Mouse (Mus musculus): ENCODE data around the gene Exoc6b. TPM values are rescaled to one million over a fixed set of nuclear protein-coding genes. Genes with fewer than 3 reads are reported as not detected.
"Not testable (repeated sequence)": the region's sequence is repeated elsewhere in the genome, so short reads cannot be mapped to it uniquely, and the experiment has no call there.

The Exoc6b gene
- total RNA-seq, 1 experiment from 2014 or later = 17.5 TPM

- no peak for ATAC-seq (replicated peaks in 1 of 2; ENCODE audit: insufficient read depth in 1 of 2, low FRiP score in 2 of 2, low TSS enrichment in 1 of 2, low read depth in 1 of 2, poor library complexity in 2 of 2, severe bottlenecking in 2 of 2)
Observed at GRCm38 (mm10) chr6:84630276-84630675, 439.0 kb downstream of the Exoc6b start.

DNA sequence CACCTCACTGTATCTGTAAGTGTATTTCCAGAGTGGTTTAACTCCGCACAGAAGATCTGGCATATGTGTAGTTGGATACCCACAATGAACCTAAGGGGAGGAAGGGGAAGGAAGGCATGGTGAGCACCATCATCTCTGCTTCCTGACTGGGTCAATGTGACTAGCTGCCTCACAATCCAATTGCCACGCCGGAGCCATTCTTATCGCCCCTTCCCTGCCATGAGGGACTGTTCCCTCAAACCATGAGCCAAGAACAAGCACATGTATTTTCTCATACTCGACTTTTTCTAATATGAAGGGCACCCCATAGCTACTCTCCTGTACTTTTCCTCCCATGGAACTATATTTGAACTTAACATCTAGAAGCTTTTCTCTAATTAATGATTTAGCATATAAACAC lies 440.5 kb downstream of the Exoc6b start:
- ATAC-seq (replicated peaks in 1 of 2; ENCODE audit: insufficient read depth in 1 of 2, low FRiP score in 2 of 2, low TSS enrichment in 1 of 2, low read depth in 1 of 2, poor library complexity in 2 of 2, severe bottlenecking in 2 of 2) = no peak

GRCm38 (mm10) chr6:84626398-84626797 lies 442.9 kb downstream of the Exoc6b start:
- ATAC-seq (replicated peaks in 1 of 2; ENCODE audit: insufficient read depth in 1 of 2, low FRiP score in 2 of 2, low TSS enrichment in 1 of 2, low read depth in 1 of 2, poor library complexity in 2 of 2, severe bottlenecking in 2 of 2) = no peak

- ATAC-seq (replicated peaks in 1 of 2; ENCODE audit: insufficient read depth in 1 of 2, low FRiP score in 2 of 2, low TSS enrichment in 1 of 2, low read depth in 1 of 2, poor library complexity in 2 of 2, severe bottlenecking in 2 of 2) = no peak
Observed at GRCm38 (mm10) chr6:84619166-84619565, 450.1 kb downstream of the Exoc6b start.

- ATAC-seq (replicated peaks in 1 of 2; ENCODE audit: insufficient read depth in 1 of 2, low FRiP score in 2 of 2, low TSS enrichment in 1 of 2, low read depth in 1 of 2, poor library complexity in 2 of 2, severe bottlenecking in 2 of 2) = no peak
Observed at GRCm38 (mm10) chr6:84617051-84617450, 452.3 kb downstream of the Exoc6b start.

DNA sequence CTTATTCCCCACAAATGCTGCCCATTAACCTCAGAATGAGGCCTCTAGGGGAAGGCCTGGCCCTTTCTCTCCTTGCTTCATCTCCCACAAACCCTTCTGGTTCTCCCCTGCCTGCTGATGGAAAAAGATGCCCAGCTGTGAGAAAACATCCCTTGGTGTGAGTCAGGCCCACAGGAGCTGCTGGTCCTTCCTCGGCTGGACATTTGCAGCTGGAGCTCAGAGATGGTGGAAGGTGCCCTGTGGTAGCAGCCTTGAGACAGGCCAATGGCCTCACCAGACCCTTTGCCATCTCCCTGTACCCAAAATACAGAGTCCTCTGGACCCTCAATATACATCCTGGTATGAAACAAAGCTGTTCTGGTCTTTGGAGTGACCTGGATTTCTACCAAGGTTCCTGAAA lies 452.7 kb downstream of the Exoc6b start:
- no peak for ATAC-seq (replicated peaks in 1 of 2; ENCODE audit: insufficient read depth in 1 of 2, low FRiP score in 2 of 2, low TSS enrichment in 1 of 2, low read depth in 1 of 2, poor library complexity in 2 of 2, severe bottlenecking in 2 of 2)

DNA sequence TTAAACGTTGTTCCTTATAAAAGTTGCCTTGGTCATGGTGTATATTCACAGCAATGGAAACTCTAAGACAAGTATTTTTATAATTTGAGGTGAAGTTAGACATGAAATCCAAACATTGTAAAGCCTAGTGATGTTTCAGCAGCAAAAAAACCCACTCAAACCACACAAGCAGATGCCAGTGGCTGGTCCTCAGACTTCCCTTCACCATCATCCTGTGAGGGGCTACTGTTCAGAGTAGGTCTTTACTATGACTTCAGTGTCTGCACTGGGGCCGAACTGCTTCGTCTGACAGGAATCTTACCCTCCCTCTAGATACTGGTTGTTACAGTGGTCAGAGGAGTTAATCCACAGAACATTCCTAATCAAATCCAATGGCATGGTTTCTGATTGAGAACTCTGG lies 455.8 kb downstream of the Exoc6b start:
- ATAC-seq (replicated peaks in 1 of 2; ENCODE audit: insufficient read depth in 1 of 2, low FRiP score in 2 of 2, low TSS enrichment in 1 of 2, low read depth in 1 of 2, poor library complexity in 2 of 2, severe bottlenecking in 2 of 2) = no peak

- no peak for ATAC-seq (replicated peaks in 1 of 2; ENCODE audit: insufficient read depth in 1 of 2, low FRiP score in 2 of 2, low TSS enrichment in 1 of 2, low read depth in 1 of 2, poor library complexity in 2 of 2, severe bottlenecking in 2 of 2)
Observed at GRCm38 (mm10) chr6:84601136-84601889, 468.0 kb downstream of the Exoc6b start.

DNA sequence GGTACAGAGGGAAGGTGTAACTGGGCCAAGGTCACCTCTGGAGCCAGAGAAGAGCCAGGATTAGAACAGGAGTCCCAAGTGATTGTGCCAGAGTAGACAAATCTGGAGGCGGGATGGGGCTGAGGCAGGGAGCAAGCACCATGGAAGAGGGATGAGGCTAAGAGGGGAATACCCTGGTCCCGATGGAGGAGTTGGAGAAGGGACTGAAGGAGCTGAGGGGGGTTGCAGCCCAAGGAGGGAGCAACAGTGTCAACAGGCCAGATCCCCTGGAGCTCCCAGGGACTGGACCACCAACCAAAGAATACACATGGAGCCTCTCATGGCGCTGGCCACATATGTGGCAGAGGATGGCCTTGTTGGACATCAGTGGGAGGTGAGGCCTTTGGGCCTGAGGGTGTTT lies 470.0 kb downstream of the Exoc6b start:
- not testable (repeated sequence) for ATAC-seq (replicated peaks in 1 of 2; ENCODE audit: insufficient read depth in 1 of 2, low FRiP score in 2 of 2, low TSS enrichment in 1 of 2, low read depth in 1 of 2, poor library complexity in 2 of 2, severe bottlenecking in 2 of 2)

- no peak for ATAC-seq (replicated peaks in 1 of 2; ENCODE audit: insufficient read depth in 1 of 2, low FRiP score in 2 of 2, low TSS enrichment in 1 of 2, low read depth in 1 of 2, poor library complexity in 2 of 2, severe bottlenecking in 2 of 2)
Observed at GRCm38 (mm10) chr6:84598725-84599124, 470.6 kb downstream of the Exoc6b start.

DNA sequence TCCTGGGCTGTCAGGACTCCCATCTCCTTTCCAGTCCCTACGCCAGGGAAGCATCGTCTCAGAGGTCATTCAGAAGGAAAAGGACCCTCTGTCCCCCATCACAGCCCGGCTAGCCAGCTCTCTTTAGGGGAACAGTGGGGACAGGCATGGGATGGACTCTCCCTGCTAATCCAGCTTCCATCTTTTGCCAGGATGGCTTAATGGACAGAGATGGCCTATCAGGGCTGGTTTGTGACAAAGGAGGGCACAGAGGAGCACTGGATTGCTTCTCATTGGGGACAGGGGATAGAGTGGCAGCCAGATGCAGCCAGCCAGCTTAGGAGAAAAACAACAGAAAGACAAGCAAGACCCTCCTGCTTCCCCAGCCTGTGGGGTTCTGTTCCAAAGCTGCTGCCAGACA lies 474.7 kb downstream of the Exoc6b start:
- no peak for ATAC-seq (replicated peaks in 1 of 2; ENCODE audit: insufficient read depth in 1 of 2, low FRiP score in 2 of 2, low TSS enrichment in 1 of 2, low read depth in 1 of 2, poor library complexity in 2 of 2, severe bottlenecking in 2 of 2)

- no peak for ATAC-seq (replicated peaks in 1 of 2; ENCODE audit: insufficient read depth in 1 of 2, low FRiP score in 2 of 2, low TSS enrichment in 1 of 2, low read depth in 1 of 2, poor library complexity in 2 of 2, severe bottlenecking in 2 of 2)
Observed at GRCm38 (mm10) chr6:84593693-84594092, 475.6 kb downstream of the Exoc6b start, which contains the start of gene Cyp26b1. TSS of gene Cyp26b1 (minus strand) at chr6:84593908.

DNA sequence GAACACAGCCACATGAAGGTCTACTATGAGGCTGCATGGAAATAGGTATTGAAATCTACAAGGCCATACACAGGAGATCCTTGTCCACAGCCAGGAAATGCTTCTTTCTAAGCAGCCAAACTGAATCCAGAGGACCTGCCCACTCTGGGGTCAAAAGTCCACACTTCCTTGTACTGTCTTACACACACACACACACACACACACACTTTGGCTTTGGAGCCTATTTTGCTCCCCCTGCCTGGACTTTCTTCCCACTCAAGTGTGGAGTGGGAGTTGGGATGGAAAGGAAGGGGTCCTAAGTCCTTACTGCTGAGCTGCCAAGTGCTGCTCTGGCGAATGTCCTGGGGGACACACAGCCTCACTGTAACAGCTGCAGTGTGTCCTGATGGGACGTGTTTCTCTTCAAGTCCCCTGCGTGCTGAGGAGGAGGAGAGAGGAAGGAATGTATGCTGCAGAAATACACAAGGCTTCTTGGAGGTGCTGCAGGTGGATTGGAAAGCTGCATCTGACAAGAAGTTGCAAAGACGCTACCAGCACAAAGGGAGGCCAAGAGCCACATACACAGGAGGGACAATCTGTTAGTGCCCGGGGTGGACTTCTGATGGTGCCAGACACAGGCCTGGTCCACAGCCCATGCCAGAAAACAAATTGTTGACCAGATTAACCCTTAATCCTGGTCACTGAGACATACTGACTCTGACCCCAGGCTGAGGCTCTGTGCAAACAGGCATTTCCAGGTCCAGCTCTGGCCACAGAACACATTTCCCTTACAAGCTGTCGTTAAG lies 478.2 kb downstream of the Exoc6b start:
- no peak for ATAC-seq (replicated peaks in 1 of 2; ENCODE audit: insufficient read depth in 1 of 2, low FRiP score in 2 of 2, low TSS enrichment in 1 of 2, low read depth in 1 of 2, poor library complexity in 2 of 2, severe bottlenecking in 2 of 2)

GRCm38 (mm10) chr6:84589742-84590686 lies 479.3 kb downstream of the Exoc6b start:
- peak; percentile 84 for ATAC-seq (replicated peaks in 1 of 2; ENCODE audit: insufficient read depth in 1 of 2, low FRiP score in 2 of 2, low TSS enrichment in 1 of 2, low read depth in 1 of 2, poor library complexity in 2 of 2, severe bottlenecking in 2 of 2)

DNA sequence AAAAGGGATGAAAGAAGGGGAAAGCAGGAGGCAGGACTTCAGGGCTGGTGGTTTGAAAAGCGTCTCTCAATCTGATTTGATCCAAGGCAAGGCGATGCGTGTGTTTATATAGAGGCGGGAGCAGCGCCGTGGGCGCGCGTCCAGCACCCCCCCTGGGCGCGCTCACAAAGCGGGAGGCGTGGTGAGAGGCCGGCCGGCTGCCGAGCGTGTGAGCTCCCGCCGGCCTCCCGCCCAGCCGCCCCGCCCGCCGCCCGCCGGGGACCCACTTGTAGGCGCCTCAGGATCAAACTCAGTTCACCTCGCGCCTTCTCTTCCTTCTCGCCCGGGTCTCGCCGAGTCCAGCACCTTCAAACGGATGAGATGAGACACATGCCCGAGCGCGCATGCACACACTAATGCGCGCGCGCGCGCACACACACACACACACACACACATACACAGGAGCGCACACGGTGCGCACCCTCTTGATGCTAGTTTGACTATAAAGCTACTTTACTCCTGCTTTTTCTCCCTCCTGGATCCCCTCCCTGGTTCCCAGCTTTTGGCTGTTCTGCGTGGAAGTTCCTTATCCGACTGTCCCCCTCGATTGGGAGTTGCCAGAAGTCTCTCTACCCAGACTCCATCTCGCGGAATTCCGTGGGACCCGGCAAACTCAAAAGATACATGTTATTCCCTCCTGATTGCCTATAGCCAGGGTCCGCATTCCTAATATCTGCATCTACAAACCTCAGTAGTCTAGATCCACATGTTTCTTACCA lies 480.2 kb downstream of the Exoc6b start:
- ATAC-seq (replicated peaks in 1 of 2; ENCODE audit: insufficient read depth in 1 of 2, low FRiP score in 2 of 2, low TSS enrichment in 1 of 2, low read depth in 1 of 2, poor library complexity in 2 of 2, severe bottlenecking in 2 of 2) = no peak

DNA sequence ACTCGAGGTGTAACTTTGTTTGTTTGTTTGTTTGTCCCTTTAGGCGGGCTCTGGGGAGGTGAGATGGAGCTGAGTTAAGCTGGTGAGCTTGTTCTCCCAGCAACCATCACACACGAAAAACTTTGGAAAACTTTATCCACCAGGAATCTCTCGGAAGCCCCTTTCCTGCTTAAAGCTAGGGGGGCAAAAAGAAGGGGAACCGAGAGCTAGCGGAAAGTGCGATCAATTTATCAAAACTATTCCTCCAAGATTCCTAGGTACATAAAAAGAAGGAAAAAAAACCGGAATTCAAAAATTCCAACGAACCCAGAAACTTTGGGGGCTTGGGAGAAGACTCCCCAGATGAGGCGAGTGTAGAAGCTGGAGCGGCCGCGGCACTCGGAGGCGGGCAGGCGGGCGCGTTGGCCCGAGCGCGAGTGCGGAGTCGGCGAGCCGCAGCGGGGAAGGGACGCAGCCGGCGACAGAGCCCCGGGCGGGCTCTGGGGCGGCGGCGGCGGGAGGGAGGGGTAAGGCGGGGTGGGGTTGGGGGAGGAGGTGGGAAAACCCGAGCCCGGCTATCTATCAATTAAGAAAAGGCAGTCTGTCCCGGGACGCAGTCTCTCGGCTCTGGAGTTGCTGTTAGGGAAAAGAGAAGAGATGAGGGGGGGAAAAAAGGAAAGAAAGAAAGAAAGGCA lies 481.0 kb downstream of the Exoc6b start:
- ATAC-seq (replicated peaks in 1 of 2; ENCODE audit: insufficient read depth in 1 of 2, low FRiP score in 2 of 2, low TSS enrichment in 1 of 2, low read depth in 1 of 2, poor library complexity in 2 of 2, severe bottlenecking in 2 of 2) = no peak

Data from hematopoietic stem cell, adult 5-6 weeks (primary cell).